Mouse (Mus musculus) thymus, postnatal 25 days (tissue): ENCODE data around the gene Cwf19l1.

ENCODE experiments used
- DNase-seq: peaks from one replicate; pipeline ENCODE4 v3.0.0; 2022

Cwf19l1 gene

GRCm38 (mm10) chr19:44110356-44110755 lies 25.3 kb downstream of the Cwf19l1 start:
- DNase-seq = no peak

- no peak for DNase-seq
Measured at GRCm38 (mm10) chr19:44108996-44109395, 26.7 kb downstream of the Cwf19l1 start.

GRCm38 (mm10) chr19:44107661-44108521 lies 27.8 kb downstream of the Cwf19l1 start:
- no peak for DNase-seq

GRCm38 (mm10) chr19:44106831-44107660 lies 28.6 kb downstream of the Cwf19l1 start, which contains the start of gene Chuk:
Gene Chuk, minus strand, starts transcription at chr19:44107480.
- DNase-seq = peak; percentile 95

GRCm38 (mm10) chr19:44104393-44104792 lies 31.3 kb downstream of the Cwf19l1 start:
- DNase-seq = no peak

GRCm38 (mm10) chr19:44103001-44103400 lies 32.7 kb downstream of the Cwf19l1 start:
- DNase-seq = no peak

GRCm38 (mm10) chr19:44100840-44101239 lies 34.8 kb downstream of the Cwf19l1 start:
- DNase-seq = no peak

GRCm38 (mm10) chr19:44086278-44086677 lies 49.4 kb downstream of the Cwf19l1 start:
- no peak for DNase-seq

- DNase-seq = no peak
Measured at GRCm38 (mm10) chr19:44080920-44081319, 54.8 kb downstream of the Cwf19l1 start.

- no peak for DNase-seq
Measured at GRCm38 (mm10) chr19:44080023-44080422, 55.7 kb downstream of the Cwf19l1 start.

GRCm38 (mm10) chr19:44077024-44077423 lies 58.7 kb downstream of the Cwf19l1 start:
- DNase-seq = no peak

- no peak for DNase-seq
Measured at GRCm38 (mm10) chr19:44076457-44076856, 59.2 kb downstream of the Cwf19l1 start.

GRCm38 (mm10) chr19:44074986-44075385 lies 60.7 kb downstream of the Cwf19l1 start:
- DNase-seq = no peak

- DNase-seq = no peak
Measured at GRCm38 (mm10) chr19:44071166-44071565, 64.5 kb downstream of the Cwf19l1 start.

- DNase-seq = no peak
Measured at GRCm38 (mm10) chr19:44069914-44070232, 65.8 kb downstream of the Cwf19l1 start.

GRCm38 (mm10) chr19:44069121-44069913 lies 66.4 kb downstream of the Cwf19l1 start, which contains the start of gene Erlin1:
Gene Erlin1, minus strand, starts transcription at chr19:44069785.
- peak; percentile 89 for DNase-seq

GRCm38 (mm10) chr19:44068232-44068631 lies 67.4 kb downstream of the Cwf19l1 start:
- no peak for DNase-seq

- DNase-seq = no peak
Measured at GRCm38 (mm10) chr19:44067323-44068049, 68.2 kb downstream of the Cwf19l1 start.

GRCm38 (mm10) chr19:44064734-44065133 lies 70.9 kb downstream of the Cwf19l1 start:
- no peak for DNase-seq

- DNase-seq = no peak
Measured at GRCm38 (mm10) chr19:44063773-44064172, 71.9 kb downstream of the Cwf19l1 start.

GRCm38 (mm10) chr19:44060226-44060625 lies 75.5 kb downstream of the Cwf19l1 start:
- no peak for DNase-seq
